Mouse (Mus musculus) cerebellum, postnatal 25 days (tissue): ENCODE measurements around the gene Klre1.
"Not testable (repeated sequence)": the region's sequence is repeated elsewhere in the genome, so short reads cannot be mapped to it uniquely, and the experiment has no call there.

ENCODE experiments used
- DNase-seq, 2 experiments: peaks; one replicate each; pipeline ENCODE4 v3.0.0; 2021; ENCODE audit warnings: mixed read lengths in 2 of 2

Klre1 gene

DNA sequence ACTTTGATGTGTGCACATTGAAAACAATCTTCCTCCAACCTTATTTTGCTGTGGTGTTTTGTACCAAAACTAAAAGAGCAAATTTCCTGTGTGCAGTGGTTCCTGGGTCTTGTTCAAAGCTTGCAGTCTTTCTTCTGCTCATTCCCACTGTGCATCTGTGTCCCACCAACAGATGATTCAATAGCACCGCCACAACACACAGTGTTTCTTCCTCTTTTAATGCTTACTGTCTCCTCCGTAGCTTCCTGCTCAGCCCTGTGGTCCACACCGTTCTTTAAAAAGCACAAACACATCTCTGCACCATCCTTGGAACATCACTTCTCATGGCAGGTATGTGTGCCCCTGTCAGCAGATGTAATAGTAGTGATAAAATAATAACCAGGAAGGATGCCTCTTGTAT is 13.8 kb downstream of the Klre1 start, which contains the start of gene Klrd1:
Gene Klrd1, plus strand, starts transcription at position 275 of the 400 bp plus-strand sequence.
- no peak for DNase-seq

DNA sequence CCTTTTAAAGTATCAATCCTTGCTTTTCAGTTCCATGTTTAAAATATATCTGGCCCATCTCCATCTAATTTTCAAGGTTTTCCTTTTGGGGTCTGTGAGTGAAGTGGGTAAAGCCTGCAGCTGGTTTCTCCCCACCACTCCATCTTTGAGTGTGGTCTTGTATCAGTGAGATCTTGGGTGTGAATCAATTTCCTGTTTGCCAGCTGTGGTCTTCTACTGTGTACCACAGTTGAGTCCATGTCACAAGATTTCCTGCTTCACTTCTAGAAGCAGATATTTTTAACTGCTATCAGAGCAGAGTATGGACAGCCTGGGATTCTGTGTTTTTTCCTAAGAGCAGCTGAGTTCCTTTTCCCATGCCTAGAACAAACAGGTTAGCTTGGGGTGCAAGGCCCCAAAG is 30.7 kb downstream of the Klre1 start:
- DNase-seq = no peak

DNA sequence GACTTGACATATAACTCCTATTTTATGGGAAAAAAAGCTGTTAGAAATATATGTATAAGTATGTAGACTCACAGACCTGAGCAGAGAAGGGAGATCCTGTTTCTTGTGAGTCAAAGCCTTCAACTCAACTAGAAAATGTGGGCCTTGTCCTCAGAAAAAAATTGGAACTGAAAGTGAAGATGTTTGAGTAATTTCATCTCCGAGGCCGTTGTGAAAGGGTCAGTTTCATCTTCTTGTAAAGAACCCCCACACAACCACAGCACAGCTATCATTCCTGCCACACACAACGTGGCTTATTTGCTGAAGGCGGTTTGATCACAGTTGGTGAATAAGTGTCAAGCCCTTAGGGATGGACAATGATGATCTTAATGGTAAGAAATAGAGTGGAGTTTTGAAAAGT is 46.0 kb downstream of the Klre1 start, which contains the start of gene Klrk1:
Gene Klrk1, minus strand, starts transcription at position 130 of the 400 bp plus-strand sequence.
- no peak for DNase-seq

DNA sequence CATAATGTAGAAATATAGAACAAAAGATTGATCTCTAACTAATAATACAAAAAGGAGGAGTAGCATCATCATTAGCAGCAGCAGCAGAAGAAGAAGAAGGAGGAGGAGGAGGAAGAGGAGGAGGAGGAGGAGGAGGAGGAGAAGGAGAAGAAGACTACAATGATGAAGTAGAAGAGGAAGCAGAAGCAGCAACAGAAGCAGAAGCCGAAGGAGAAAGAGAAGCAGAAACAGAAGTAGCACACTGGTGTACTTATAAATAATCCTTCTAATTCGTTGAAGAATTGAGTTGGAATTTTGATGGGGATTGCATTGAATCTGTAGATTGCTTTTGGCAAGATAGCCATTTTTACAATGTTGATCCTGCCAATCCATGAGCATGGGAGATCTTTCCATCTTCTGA is 53.3 kb downstream of the Klre1 start:
- DNase-seq = not testable (repeated sequence)
